In genomic region chr9:100166256-100166655, GRCm38 (mm10) we compare ENCODE assay signal across 22 mouse cellular contexts.
A peak's percentile ranks its signal among the peaks of the same experiment; 100 is the strongest.
DNase-seq lines count a peak whose midpoint lies in the region; ATAC-seq lines count a peak whose summit lies in the region.
"Had no signal": no experiment of that assay in that cellular context is flagged by ENCODE, and none has a peak within 500 bp of the region (broad histone marks: within the 10 kb centered on the region; RNA-seq: fewer than 3 reads in every experiment).

No protein-coding gene starts in this region.

- peak; percentile 5 to 12 for DNase-seq in frontal cortex, adult 2 months (ENCODE audit: extremely low spot score in 1 of 2, low spot score in 1 of 2)
- no peak for DNase-seq in frontal cortex, postnatal 14 days (ENCODE audit: low spot score in 2 of 2)
- DNase-seq in lung, postnatal 10 days = peak; percentile 6
- DNase-seq in lung, postnatal 4 days = no peak
- DNase-seq in urinary bladder, postnatal 14 days (ENCODE audit: low spot score) = peak; percentile 6
- no peak for DNase-seq in urinary bladder, postnatal 36 days (ENCODE audit: low spot score in 2 of 2)
- DNase-seq: adrenal gland, adult 2 months; adrenal gland, postnatal 14 days; cerebellum, adult 11-12 months; cerebellum, adult 8-10 months; cerebellum, postnatal 10 days; cerebellum, postnatal 36 days; embryo, embryonic 11 days; gastrocnemius, postnatal 25 days; heart, adult 18-20 months; heart, postnatal 10 days; heart, postnatal 36 days had no signal

- ATAC-seq in megakaryocyte-erythroid progenitor cell, adult 5-6 weeks (replicated peaks; ENCODE audit: low FRiP score, low TSS enrichment, poor library complexity, severe bottlenecking) = no peak
- ATAC-seq: CD4-positive, CD25-positive, alpha-beta regulatory T cell, adult 4 months; forebrain, embryonic 13.5 days; forebrain, embryonic 16.5 days; hindbrain, embryonic 16.5 days had no signal

Comparison
In these comparisons a context has a peak if more than half of its experiments do, and no peak if none do; other contexts are left out.
1. DNase-seq: peak in frontal cortex, adult 2 months (2 of 2), lung, postnatal 10 days (single experiment) and urinary bladder, postnatal 14 days (single experiment); none in frontal cortex, postnatal 14 days (0 of 2), lung, postnatal 4 days (0 of 2) and urinary bladder, postnatal 36 days (0 of 2).